Mouse (Mus musculus) brain, embryonic 14.5 days (tissue): ENCODE results near the gene Gm44790.

Source experiments
- CTCF ChIP-seq: fragments of 200-500 bp; IDR thresholded peaks from 2 replicates; pipeline ENCODE4 v1.5.1; 2012; ENCODE audit warnings: inconsistent platforms, mild to moderate bottlenecking, moderate library complexity, borderline replicate concordance; ENCODE audit not compliant: insufficient read depth, insufficient read length; ENCODE audit errors: extremely low read depth
- POLR2A ChIP-seq: fragments of 200-500 bp; IDR thresholded peaks from 2 replicates; pipeline ENCODE4 v1.6.1; 2012; ENCODE audit warnings: mild to moderate bottlenecking, inconsistent platforms, borderline replicate concordance; ENCODE audit not compliant: poor library complexity, insufficient read depth, insufficient read length, severe bottlenecking; ENCODE audit errors: extremely low read depth

DNA sequence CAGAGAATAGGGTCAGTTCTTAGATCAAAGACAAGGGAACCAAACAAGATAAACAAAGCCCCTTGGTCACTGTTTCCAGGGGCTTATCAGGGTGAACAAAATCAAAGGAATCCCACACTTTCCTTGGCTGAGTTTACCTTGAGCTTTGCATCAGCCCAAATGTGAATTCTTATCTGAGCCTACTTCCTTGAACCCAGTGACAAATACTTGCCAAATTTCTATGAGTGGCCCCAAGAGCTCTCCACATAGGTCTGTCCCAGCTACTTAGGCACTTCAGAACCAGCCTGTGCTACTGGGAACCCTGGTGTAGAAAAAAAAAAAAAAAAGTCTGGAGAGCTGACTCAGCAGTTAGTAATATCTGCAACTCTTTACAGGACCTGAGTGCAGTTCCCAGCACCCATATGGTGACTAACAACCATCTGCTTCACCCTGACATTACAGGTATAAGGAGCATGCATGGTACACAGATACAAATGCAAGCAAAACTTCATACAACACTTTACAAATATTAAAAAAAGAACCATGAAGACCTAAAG is 48.3 kb downstream of the Gm44790 start:
- no peak for TF ChIP-seq POLR2A
- TF ChIP-seq CTCF, result no peak
